In the genomic region with DNA sequence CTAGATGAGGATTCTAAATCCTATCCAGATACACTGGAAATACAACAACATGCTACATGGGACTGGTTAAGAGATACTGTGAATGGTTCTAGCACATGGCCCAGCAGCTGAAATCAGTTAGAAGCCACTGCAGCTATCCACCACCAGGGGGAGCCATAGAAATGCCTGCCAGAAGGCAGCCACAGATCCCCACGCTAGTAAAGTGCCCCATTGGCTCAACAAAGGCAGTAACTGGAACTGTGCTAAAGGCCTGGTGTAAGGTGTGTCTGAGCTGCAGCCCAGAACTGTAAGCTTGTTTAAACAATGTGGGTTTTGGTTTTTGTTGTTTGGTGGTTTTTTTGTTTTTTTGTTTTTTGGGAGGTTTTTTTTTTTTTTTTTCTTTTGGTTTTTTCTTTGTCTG, we compare ENCODE assay signal across 9 mouse cellular contexts. TPM values are rescaled to one million over a fixed set of nuclear protein-coding genes. Genes with fewer than 3 reads are reported as not detected.
DNase-seq lines count a peak whose midpoint lies in the region; ATAC-seq and TF ChIP-seq lines count a peak whose summit lies in the region.
"Had no signal": no experiment of that assay in that cellular context is flagged by ENCODE, and none has a peak within 500 bp of the region (broad histone marks: within the 10 kb centered on the region; RNA-seq: fewer than 3 reads in every experiment).

No protein-coding gene starts in this region.

- peak; percentile 77 for DNase-seq in ES-E14 (ENCODE audit: low read depth, low spot score)
- DNase-seq in brain, embryonic 14.5 days (ENCODE audit: low read depth), result peak; percentile 91
- DNase-seq in heart, postnatal 25 days (ENCODE audit: low spot score), result peak; percentile 48
- DNase-seq in kidney, postnatal 4 days, result peak; percentile 81 to 85
- DNase-seq in lung, embryonic 14.5 days, result peak; percentile 91
- DNase-seq in ovary, postnatal 14 days (ENCODE audit: low spot score), result peak; percentile 66
- peak; percentile 77 to 92 for DNase-seq in thymus, postnatal 10 days (ENCODE audit: low spot score in 2 of 2)

- peaks cover 0 to 4% of the 10 kb centered on the region in 2 experiments; a peak in 1 of 4 replicates for H3K4me1 ChIP-seq in ES-E14 (ENCODE audit: control insufficient read depth in 2 of 2, insufficient read depth in 2 of 2, low read length in 2 of 2, poor library complexity in 1 of 2)
- 0 out of 2 replicates have a peak, but pooled peaks cover 3% of the 10 kb centered on the region for H3K4me1 ChIP-seq in lung, embryonic 14.5 days (ENCODE audit: insufficient read depth)

- 7% methylated on average over 1 of the region's 1 CpGs for WGBS in lung, embryonic 14.5 days

- in situ Hi-C loops in ES-E14 (cut with MboI; ENCODE audit: low sequenced_read_pairs in 2 of 2, unreplicated experiment in 2 of 2), result no loop called here

- H3K9ac ChIP-seq in ES-E14 (ENCODE audit: insufficient read depth, low read depth, low read length, poor library complexity, severe bottlenecking), result no peak overlapping the region
- H3K9ac ChIP-seq in lung, embryonic 14.5 days, result no peak overlapping the region
- H3K9ac ChIP-seq: heart, embryonic 15.5 days had no signal

- peak; percentile 96 for TF ChIP-seq CTCF in brain, embryonic 14.5 days (IDR thresholded peaks at IDR 0.05; ENCODE audit: borderline replicate concordance, extremely low read depth, insufficient read depth, insufficient read length)
- TF ChIP-seq CTCF in lung, embryonic 14.5 days (IDR thresholded peaks at IDR 0.05; ENCODE audit: low read depth), result peak; percentile 97

- TF ChIP-seq POLR2A in brain, embryonic 14.5 days (IDR thresholded peaks at IDR 0.05; ENCODE audit: borderline replicate concordance, extremely low read depth, insufficient read depth, insufficient read length, poor library complexity, severe bottlenecking), result no peak

- ATAC-seq in erythroblast, adult 5-6 weeks (replicated peaks; ENCODE audit: low FRiP score, poor library complexity, severe bottlenecking), result peak; percentile 88
- ATAC-seq in lung, embryonic 14.5 days (ENCODE audit: insufficient read depth), result peak; percentile 78

- intact Hi-C loops in heart, postnatal 25 days (cut with DNase I), result loop anchor here (5.0 kb wide), 2 partner anchors 113 to 437 kb away; no protein-coding TSS in a partner anchor

- H3K36me3 ChIP-seq in ES-E14 (ENCODE audit: control insufficient read depth, insufficient read depth, low read length, poor library complexity, severe bottlenecking), result no peaks in the 10 kb centered on the region
- H3K36me3 ChIP-seq in lung, embryonic 14.5 days (ENCODE audit: insufficient read depth), result no peaks in the 10 kb centered on the region
- H3K36me3 ChIP-seq: heart, embryonic 15.5 days had no signal

- H3K9me3 ChIP-seq in ES-E14 (ENCODE audit: control insufficient read depth, insufficient read depth, low read depth, low read length), result no peaks in the 10 kb centered on the region
- no peaks in the 10 kb centered on the region for H3K9me3 ChIP-seq in lung, embryonic 14.5 days (ENCODE audit: low read depth, low read length)
- H3K9me3 ChIP-seq: heart, embryonic 15.5 days had no signal

- no peak overlapping the region for H3K4me3 ChIP-seq in ES-E14 (ENCODE audit: insufficient read depth in 1 of 2, low read depth in 1 of 2, low read length in 2 of 2, poor library complexity in 1 of 2, severe bottlenecking in 1 of 2)
- H3K4me3 ChIP-seq in lung, embryonic 14.5 days (ENCODE audit: low read depth, low read length), result no peak overlapping the region
- H3K4me3 ChIP-seq: heart, embryonic 15.5 days had no signal

- H3K27me3 ChIP-seq in lung, embryonic 14.5 days (ENCODE audit: insufficient read depth, low read length), result no peaks in the 10 kb centered on the region
- H3K27me3 ChIP-seq: heart, embryonic 15.5 days had no signal

- H3K4me2 ChIP-seq in lung, embryonic 14.5 days, result no peak overlapping the region
- H3K4me2 ChIP-seq: heart, embryonic 15.5 days had no signal

- no peak overlapping the region for H3K27ac ChIP-seq in ES-E14 (ENCODE audit: insufficient read depth, low read depth, low read length, poor library complexity, severe bottlenecking)
- no peak overlapping the region for H3K27ac ChIP-seq in lung, embryonic 14.5 days (ENCODE audit: low read depth)
- H3K27ac ChIP-seq: heart, embryonic 15.5 days had no signal

TF ChIP-seq in ES-E14, 5 proteins besides CTCF, POLR2A, EP300 and RAD21:
- no peak for TF ChIP-seq MAFK (IDR thresholded peaks at IDR 0.05; ENCODE audit: insufficient read depth, low read depth, low read length)
- TF ChIP-seq HCFC1 (IDR thresholded peaks at IDR 0.05; ENCODE audit: borderline replicate concordance, insufficient read depth, low read length), result 0 out of 2 replicates have a peak, but pooled peaks have one; percentile 41
- TF ChIP-seq CHD2 (IDR thresholded peaks at IDR 0.05; ENCODE audit: low read depth, low read length), result no peak
- TF ChIP-seq ZNF384 (IDR thresholded peaks at IDR 0.05; ENCODE audit: low read depth, low read length), result peak; percentile 94
- TF ChIP-seq ZC3H11A (IDR thresholded peaks at IDR 0.05; ENCODE audit: borderline replicate concordance, low read depth, low read length), result peak; percentile 37; the same call in 1 of the 2 replicates

RNA-seq across cellular contexts. Expression of a gene that starts 22.8 kb away (rescaled TPM):
- total RNA-seq in ES-E14 (2012; rRNA removed), result 8.7 and 14.2 TPM in 2 replicates
- polyA plus RNA-seq in brain, embryonic 14.5 days (2012; rRNA removed), result 89.3 and 99.7 TPM in 2 replicates
- total RNA-seq in erythroblast, adult 5-6 weeks (2015; ENCODE audit: low replicate concordance), result 7.7 and 10.6 TPM in 2 replicates
- 3.8 and 5.4 TPM in 2 replicates for total RNA-seq in erythroblast, adult 5-6 weeks (2017; ENCODE audit: low replicate concordance)
- total RNA-seq in heart, postnatal 25 days (2021), result 10 to 100 TPM; 72.6 to 89.1 TPM
- polyA plus RNA-seq in lung, embryonic 14.5 days (2014; fragmentation: Nextera tagmentation; extraction: Ambion mirVana), result 47.6 and 50.8 TPM in 2 replicates

RNA-seq across cellular contexts. Expression of a gene that starts 41.0 kb away (rescaled TPM):
- 17.6 and 26.8 TPM in 2 replicates for total RNA-seq in ES-E14 (2012; rRNA removed)
- polyA plus RNA-seq in brain, embryonic 14.5 days (2012; rRNA removed), result 6.8 and 7.5 TPM in 2 replicates
- 18.2 and 44.4 TPM in 2 replicates for total RNA-seq in erythroblast, adult 5-6 weeks (2015; ENCODE audit: low replicate concordance)
- 45.2 and 58.7 TPM in 2 replicates for total RNA-seq in erythroblast, adult 5-6 weeks (2017; ENCODE audit: low replicate concordance)
- 1 to 10 TPM; 3.4 to 3.9 TPM for total RNA-seq in heart, postnatal 25 days (2021)
- polyA plus RNA-seq in lung, embryonic 14.5 days (2014; fragmentation: Nextera tagmentation; extraction: Ambion mirVana), result 44.0 and 46.8 TPM in 2 replicates

RNA-seq across cellular contexts. Expression of a gene that starts 41.0 kb away (rescaled TPM):
- total RNA-seq in ES-E14 (2012; rRNA removed), result 0.18 and 0.37 TPM in 2 replicates
- polyA plus RNA-seq in brain, embryonic 14.5 days (2012; rRNA removed), result 0.75 and 2.0 TPM in 2 replicates
- total RNA-seq in erythroblast, adult 5-6 weeks (2015; ENCODE audit: low replicate concordance), result 1.5 and 5.0 TPM in 2 replicates
- 1.3 and 1.7 TPM in 2 replicates for total RNA-seq in erythroblast, adult 5-6 weeks (2017; ENCODE audit: low replicate concordance)
- total RNA-seq in heart, postnatal 25 days (2021), result 1 to 10 TPM; 3.3 to 3.4 TPM
- 1.2 and 1.4 TPM in 2 replicates for polyA plus RNA-seq in lung, embryonic 14.5 days (2014; fragmentation: Nextera tagmentation; extraction: Ambion mirVana)
